Mouse (Mus musculus) G1E (cell line): ENCODE measurements at regions not wholly inside any gene's neighbourhood (a gene's known extent, or its start where the extent isn't known, plus 50 kb on each side); places are given as distances from the start of the nearest gene placed in this dataset.

Experiments
- CTCF ChIP-seq: IDR thresholded peaks from 2 replicates; pipeline ENCODE4 v1.5.1; 2012; ENCODE audit warnings: low read depth, low read length, inconsistent platforms, mixed read lengths
- GATA1 ChIP-seq: IDR thresholded peaks from 2 replicates; pipeline ENCODE4 v1.6.1; 2012; ENCODE audit warnings: borderline replicate concordance, low read length, inconsistent platforms, mixed read lengths
- GATA2 ChIP-seq: IDR thresholded peaks from 2 replicates; pipeline ENCODE4 v1.6.1; 2012; ENCODE audit warnings: low read depth, low read length, inconsistent platforms, borderline replicate concordance
- TAL1 ChIP-seq: conservative IDR thresholded peaks from 2 replicates; pipeline ENCODE4 v1.6.1; 2012; ENCODE audit warnings: low read depth, low read length, inconsistent platforms, mixed read lengths

DNA sequence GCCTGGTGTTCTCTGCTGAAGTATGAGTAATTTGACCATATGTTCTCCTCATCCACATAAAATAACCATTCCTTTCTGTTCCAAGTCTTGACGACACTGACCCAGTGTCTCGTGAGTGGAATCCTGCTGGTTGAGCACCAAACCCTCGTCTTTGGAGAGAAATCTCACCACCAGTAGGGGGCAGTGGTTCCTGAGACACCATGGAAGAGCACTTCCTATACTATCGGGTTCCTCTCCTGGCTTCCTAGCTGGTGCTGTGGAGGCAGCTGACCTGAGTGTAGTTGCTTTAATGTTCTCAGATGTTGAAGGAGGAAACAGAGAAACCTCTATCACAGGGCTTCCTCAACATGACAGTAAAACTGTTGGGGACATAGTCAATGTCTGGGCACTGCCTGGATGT is 216.4 kb downstream of the Prdm2 start:
- TF ChIP-seq CTCF (no peak), GATA1 (no peak), TAL1 (no peak), GATA2 (no peak)
